Mouse (Mus musculus): ENCODE measurements around the gene Dchs2. TPM values are rescaled to one million over a fixed set of nuclear protein-coding genes. Genes with fewer than 3 reads are reported as not detected.

Gene Dchs2
- polyA plus RNA-seq, 1 experiment from 2014 or later: 0.28 TPM

DNA sequence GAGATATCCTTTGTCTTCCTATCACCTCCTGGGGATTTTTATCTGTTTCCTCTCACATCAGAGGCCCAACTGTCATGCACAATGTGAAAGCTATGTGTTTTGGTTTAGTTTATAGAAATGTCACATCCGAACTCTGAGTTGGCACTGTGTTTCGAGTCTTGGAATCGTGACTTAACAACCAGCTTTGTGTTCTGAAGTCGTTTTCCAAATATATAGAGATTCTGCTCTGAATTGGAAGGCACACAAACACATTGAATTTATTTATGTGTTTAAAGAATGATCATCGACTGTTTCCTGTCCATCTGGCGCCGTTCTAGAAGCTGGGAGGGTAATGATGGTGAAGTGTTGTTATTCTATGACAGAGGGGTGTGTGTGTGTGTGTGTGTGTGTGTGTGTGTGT, 84.8 kb downstream of the Dchs2 start:
- no peak for ATAC-seq (ENCODE audit: low FRiP score, low TSS enrichment)
- H3K27ac ChIP-seq (ENCODE audit: low read depth, low read length): no peak overlapping the region
- 33% methylated on average over 7 of the region's 7 CpGs for WGBS

DNA sequence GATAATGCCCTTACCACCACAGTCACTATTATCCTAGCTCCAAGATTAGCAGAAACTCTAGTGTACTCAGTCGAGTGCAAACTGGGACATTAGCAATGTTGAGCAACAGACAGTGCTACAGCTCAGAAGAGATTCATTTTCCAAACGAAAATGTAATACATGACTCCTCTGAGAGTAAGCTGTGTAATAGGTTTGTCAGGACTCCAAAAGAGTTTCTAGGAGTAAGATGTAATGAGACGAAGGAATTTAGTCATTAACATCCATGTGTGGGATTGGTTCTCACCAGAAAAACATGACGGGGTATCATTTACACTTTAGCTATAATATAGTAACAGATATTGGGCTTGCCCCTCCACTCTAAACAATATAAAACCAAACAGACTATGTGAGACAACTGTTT, 90.3 kb downstream of the Dchs2 start:
- Histone ChIP-seq H3K27ac (ENCODE audit: low read depth, low read length) (no peak overlapping the region), H3K27me3 (ENCODE audit: control insufficient read depth, insufficient read depth, low read length) (no peaks in the 10 kb centered on the region), H3K4me2 (replicated peaks; ENCODE audit: low read depth, low read length) (no peak overlapping the region), H3K9me3 (ENCODE audit: control insufficient read depth, low read length) (no peaks in the 10 kb centered on the region), H3K4me3 (ENCODE audit: low read length) (no peak overlapping the region), H3K36me3 (ENCODE audit: control insufficient read depth, insufficient read depth, low read length) (no peaks in the 10 kb centered on the region), H3K4me1 (ENCODE audit: control insufficient read depth, insufficient read depth, low read length) (no peaks in the 10 kb centered on the region), H3K9ac (ENCODE audit: low read depth, low read length) (no peak overlapping the region)
- ATAC-seq (ENCODE audit: low FRiP score, low TSS enrichment): no peak
- WGBS: 84% methylated on average over 4 of the region's 4 CpGs

More for the DNA sequence above, 84.8 kb downstream of the Dchs2 start:
- Histone ChIP-seq H3K27me3 (ENCODE audit: control insufficient read depth, insufficient read depth, low read length) (no peaks in the 10 kb centered on the region), H3K36me3 (ENCODE audit: control insufficient read depth, insufficient read depth, low read length) (no peaks in the 10 kb centered on the region), H3K9ac (ENCODE audit: low read depth, low read length) (no peak overlapping the region), H3K4me2 (replicated peaks; ENCODE audit: low read depth, low read length) (no peak overlapping the region), H3K4me1 (ENCODE audit: control insufficient read depth, insufficient read depth, low read length) (peaks cover 9% of the 10 kb centered on the region; the same call in 1 of the 2 replicates), H3K9me3 (ENCODE audit: control insufficient read depth, low read length) (no peaks in the 10 kb centered on the region), H3K4me3 (ENCODE audit: low read length) (no peak overlapping the region)

DNA sequence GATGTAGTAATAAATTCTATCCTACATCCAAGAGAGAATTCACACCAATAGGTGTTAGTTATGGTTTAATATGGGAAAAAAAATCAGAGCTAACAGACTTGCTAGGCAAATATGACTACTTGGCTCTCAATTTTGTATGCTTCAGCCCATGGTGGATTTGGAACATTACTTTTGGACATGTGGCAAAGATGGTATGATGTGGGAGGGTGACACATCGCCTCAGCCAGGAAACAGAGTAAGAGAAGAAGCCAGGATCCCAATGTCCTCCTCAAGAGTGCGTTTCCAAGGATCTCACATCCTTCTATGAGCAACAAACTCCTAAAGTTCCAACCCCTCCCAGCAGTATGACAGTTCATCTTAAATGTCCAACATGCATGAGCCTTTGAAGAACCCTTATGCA, 92.4 kb downstream of the Dchs2 start:
- Histone ChIP-seq H3K4me1 (ENCODE audit: control insufficient read depth, insufficient read depth, low read length) (no peaks in the 10 kb centered on the region), H3K27me3 (ENCODE audit: control insufficient read depth, insufficient read depth, low read length) (no peaks in the 10 kb centered on the region), H3K27ac (ENCODE audit: low read depth, low read length) (no peak overlapping the region), H3K9ac (ENCODE audit: low read depth, low read length) (no peak overlapping the region), H3K4me3 (ENCODE audit: low read length) (no peak overlapping the region), H3K9me3 (ENCODE audit: control insufficient read depth, low read length) (no peaks in the 10 kb centered on the region), H3K36me3 (ENCODE audit: control insufficient read depth, insufficient read depth, low read length) (no peaks in the 10 kb centered on the region), H3K4me2 (replicated peaks; ENCODE audit: low read depth, low read length) (no peak overlapping the region)
- WGBS: 83% methylated on average over 2 of the region's 2 CpGs
- no peak for ATAC-seq (ENCODE audit: low FRiP score, low TSS enrichment)

DNA sequence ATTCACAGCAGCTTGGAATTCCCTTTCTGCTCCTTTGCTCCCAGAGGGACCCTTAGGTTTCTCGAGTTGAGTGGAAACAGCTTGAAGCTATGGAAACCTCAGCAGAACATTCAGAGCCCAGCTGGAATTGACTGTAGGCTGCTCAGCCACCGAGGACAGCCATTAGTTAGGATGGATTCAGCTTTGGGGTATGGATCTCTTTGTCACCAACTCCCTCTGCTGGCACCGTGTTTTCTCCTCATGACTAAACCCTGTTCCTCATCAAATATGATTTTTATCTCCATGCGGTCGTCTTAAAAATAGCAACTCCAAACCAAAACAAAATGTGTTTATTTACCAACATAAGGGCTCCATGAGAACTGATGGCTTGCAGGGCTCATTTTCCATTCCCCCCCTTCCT, 94.4 kb downstream of the Dchs2 start:
- Histone ChIP-seq H3K4me3 (ENCODE audit: low read length) (no peak overlapping the region), H3K9ac (ENCODE audit: low read depth, low read length) (no peak overlapping the region), H3K36me3 (ENCODE audit: control insufficient read depth, insufficient read depth, low read length) (no peaks in the 10 kb centered on the region), H3K4me1 (ENCODE audit: control insufficient read depth, insufficient read depth, low read length) (no peaks in the 10 kb centered on the region), H3K27ac (ENCODE audit: low read depth, low read length) (no peak overlapping the region), H3K4me2 (replicated peaks; ENCODE audit: low read depth, low read length) (no peak overlapping the region; the same call in 1 of the 2 replicates), H3K27me3 (ENCODE audit: control insufficient read depth, insufficient read depth, low read length) (no peaks in the 10 kb centered on the region), H3K9me3 (ENCODE audit: control insufficient read depth, low read length) (no peaks in the 10 kb centered on the region)
- WGBS: 49% methylated on average over 5 of the region's 5 CpGs
- ATAC-seq (ENCODE audit: low FRiP score, low TSS enrichment): peak; percentile 78; the same call in 1 of the 2 replicates

DNA sequence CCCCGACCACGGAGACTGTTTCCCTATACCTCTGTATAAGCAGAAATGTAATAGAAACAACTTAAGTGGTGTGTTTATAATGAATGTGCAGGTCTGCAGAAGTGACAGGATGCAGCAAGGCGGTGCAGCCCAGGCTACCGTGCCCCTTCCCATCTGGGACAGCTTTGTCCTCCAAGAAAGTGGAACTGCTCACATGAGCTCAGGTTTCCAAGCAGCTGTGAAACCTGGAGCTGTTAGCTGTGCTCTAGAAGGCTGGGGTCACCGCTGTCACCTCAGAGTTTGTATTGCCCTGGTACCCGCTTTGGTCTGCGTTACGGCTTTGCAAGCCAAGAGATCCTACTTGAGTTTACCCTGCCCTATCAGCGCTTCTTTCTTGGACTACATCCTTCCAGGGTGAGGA, 100.6 kb downstream of the Dchs2 start:
- H3K27me3 ChIP-seq (ENCODE audit: control insufficient read depth, insufficient read depth, low read length): no peaks in the 10 kb centered on the region
- WGBS: 33% methylated on average over 9 of the region's 9 CpGs
- H3K4me1 ChIP-seq (ENCODE audit: control insufficient read depth, insufficient read depth, low read length): no peaks in the 10 kb centered on the region
- no peaks in the 10 kb centered on the region for H3K36me3 ChIP-seq (ENCODE audit: control insufficient read depth, insufficient read depth, low read length)
- no peak overlapping the region for H3K9ac ChIP-seq (ENCODE audit: low read depth, low read length)
- H3K4me3 ChIP-seq (ENCODE audit: low read length): no peak overlapping the region
- ATAC-seq (ENCODE audit: low FRiP score, low TSS enrichment): peak; percentile 79; the same call in 1 of the 2 replicates
- no peaks in the 10 kb centered on the region for H3K9me3 ChIP-seq (ENCODE audit: control insufficient read depth, low read length)
- no peak overlapping the region for H3K27ac ChIP-seq (ENCODE audit: low read depth, low read length)
- H3K4me2 ChIP-seq (replicated peaks; ENCODE audit: low read depth, low read length): no peak overlapping the region

DNA sequence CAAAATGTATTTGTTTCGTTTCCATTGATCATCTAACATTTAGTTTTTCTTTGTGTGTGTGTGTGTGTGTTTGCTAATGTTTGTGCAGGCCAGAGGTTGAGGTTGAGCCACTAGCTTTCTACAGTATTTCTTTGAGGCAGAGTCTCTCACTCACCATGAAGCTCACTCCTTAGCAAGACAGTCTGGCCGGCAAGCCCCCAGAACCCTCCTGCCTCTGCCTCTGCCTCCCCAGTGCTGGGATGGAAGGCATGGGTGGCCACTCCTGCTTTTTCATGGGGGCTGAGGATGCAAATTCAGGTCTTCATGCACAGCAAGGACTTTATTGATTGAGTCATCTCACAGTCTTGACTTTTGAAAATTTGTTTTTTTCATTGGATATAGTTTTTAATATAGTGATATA, 102.6 kb downstream of the Dchs2 start:
- WGBS: 96% methylated on average over 2 of the region's 2 CpGs
- no peak overlapping the region for H3K4me2 ChIP-seq (replicated peaks; ENCODE audit: low read depth, low read length)

DNA sequence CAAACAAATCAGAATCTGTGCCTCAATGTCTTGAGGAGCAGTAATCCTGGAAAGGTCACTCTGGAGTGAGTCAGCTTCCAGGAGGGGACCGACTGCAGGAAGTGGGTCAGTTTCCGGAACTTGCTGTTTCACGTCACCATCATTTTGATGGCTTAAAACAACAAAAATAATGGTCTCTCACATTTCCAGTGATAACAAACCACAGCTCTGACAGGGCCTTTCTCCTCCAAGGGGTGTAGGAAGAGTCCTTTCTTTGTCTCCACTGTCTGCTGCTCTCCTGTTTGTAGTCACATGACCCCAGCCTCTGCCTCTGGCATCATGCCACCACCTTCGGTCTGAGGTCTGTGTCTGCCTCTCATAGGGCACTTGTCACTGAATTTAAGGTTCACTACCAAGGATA, 106.7 kb downstream of the Dchs2 start:
- H3K9me3 ChIP-seq (ENCODE audit: control insufficient read depth, low read length): no peaks in the 10 kb centered on the region
- no peak for ATAC-seq (ENCODE audit: low FRiP score, low TSS enrichment)
- no peak overlapping the region for H3K4me3 ChIP-seq (ENCODE audit: low read length)
- no peaks in the 10 kb centered on the region for H3K36me3 ChIP-seq (ENCODE audit: control insufficient read depth, insufficient read depth, low read length)
- H3K9ac ChIP-seq (ENCODE audit: low read depth, low read length): no peak overlapping the region
- H3K4me2 ChIP-seq (replicated peaks; ENCODE audit: low read depth, low read length): no peak overlapping the region
- H3K27me3 ChIP-seq (ENCODE audit: control insufficient read depth, insufficient read depth, low read length): no peaks in the 10 kb centered on the region
- H3K4me1 ChIP-seq (ENCODE audit: control insufficient read depth, insufficient read depth, low read length): no peaks in the 10 kb centered on the region
- 28% methylated on average over 4 of the region's 4 CpGs for WGBS
- H3K27ac ChIP-seq (ENCODE audit: low read depth, low read length): no peak overlapping the region

More for the DNA sequence above, 102.6 kb downstream of the Dchs2 start:
- no peak overlapping the region for H3K9ac ChIP-seq (ENCODE audit: low read depth, low read length)
- no peak overlapping the region for H3K4me3 ChIP-seq (ENCODE audit: low read length)
- no peaks in the 10 kb centered on the region for H3K27me3 ChIP-seq (ENCODE audit: control insufficient read depth, insufficient read depth, low read length)
- H3K4me1 ChIP-seq (ENCODE audit: control insufficient read depth, insufficient read depth, low read length): no peaks in the 10 kb centered on the region
- H3K27ac ChIP-seq (ENCODE audit: low read depth, low read length): no peak overlapping the region
- no peaks in the 10 kb centered on the region for H3K9me3 ChIP-seq (ENCODE audit: control insufficient read depth, low read length)
- ATAC-seq (ENCODE audit: low FRiP score, low TSS enrichment): no peak
- no peaks in the 10 kb centered on the region for H3K36me3 ChIP-seq (ENCODE audit: control insufficient read depth, insufficient read depth, low read length)

DNA sequence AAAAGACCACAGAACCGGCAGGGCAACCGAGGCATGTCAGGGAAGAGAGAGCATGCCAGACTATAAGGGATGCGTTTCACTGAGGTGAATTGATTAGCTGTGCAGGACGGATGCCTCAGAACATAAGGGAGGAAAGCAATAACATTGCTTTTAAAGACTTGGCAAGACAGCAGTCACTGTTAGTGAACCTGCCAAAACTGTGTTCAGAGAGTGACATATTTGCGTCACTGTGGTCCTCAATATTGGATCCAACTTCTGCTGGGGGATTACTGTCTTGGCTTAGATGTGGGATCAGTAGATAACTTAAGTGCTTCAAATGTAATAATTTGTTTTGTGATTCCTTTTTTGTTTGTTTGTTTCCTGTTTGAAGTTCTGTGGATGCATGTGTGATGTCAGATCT, 107.3 kb downstream of the Dchs2 start:
- Histone ChIP-seq H3K27me3 (ENCODE audit: control insufficient read depth, insufficient read depth, low read length) (no peaks in the 10 kb centered on the region), H3K4me3 (ENCODE audit: low read length) (no peak overlapping the region), H3K9ac (ENCODE audit: low read depth, low read length) (no peak overlapping the region), H3K9me3 (ENCODE audit: control insufficient read depth, low read length) (no peaks in the 10 kb centered on the region), H3K4me1 (ENCODE audit: control insufficient read depth, insufficient read depth, low read length) (no peaks in the 10 kb centered on the region), H3K36me3 (ENCODE audit: control insufficient read depth, insufficient read depth, low read length) (no peaks in the 10 kb centered on the region), H3K4me2 (replicated peaks; ENCODE audit: low read depth, low read length) (no peak overlapping the region), H3K27ac (ENCODE audit: low read depth, low read length) (no peak overlapping the region)
- no peak for ATAC-seq (ENCODE audit: low FRiP score, low TSS enrichment)
- WGBS: 79% methylated on average over 5 of the region's 5 CpGs

DNA sequence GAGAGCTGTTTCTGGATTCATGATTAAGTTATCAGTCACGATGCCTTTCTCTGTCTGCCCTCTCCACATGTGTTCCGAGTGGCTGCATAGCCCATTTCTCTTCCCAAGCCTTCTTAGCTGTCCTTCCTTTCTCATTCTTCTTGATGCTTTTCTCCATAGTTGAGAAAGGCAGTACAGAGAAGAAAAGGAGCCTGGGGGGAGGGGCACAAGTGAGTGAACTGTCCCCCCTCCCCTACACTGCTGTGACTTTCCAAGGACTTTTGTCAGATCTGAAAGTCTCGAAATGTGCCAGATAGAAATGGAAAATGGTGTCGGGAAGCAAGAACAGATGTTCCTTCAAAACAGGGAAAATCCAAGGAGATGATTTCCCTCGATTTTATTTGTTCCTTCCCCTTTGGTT, 118.8 kb downstream of the Dchs2 start:
- no peaks in the 10 kb centered on the region for H3K4me1 ChIP-seq (ENCODE audit: control insufficient read depth, insufficient read depth, low read length)

More for the DNA sequence above, 118.8 kb downstream of the Dchs2 start:
- Histone ChIP-seq H3K36me3 (ENCODE audit: control insufficient read depth, insufficient read depth, low read length) (no peaks in the 10 kb centered on the region), H3K27me3 (ENCODE audit: control insufficient read depth, insufficient read depth, low read length) (no peaks in the 10 kb centered on the region), H3K9ac (ENCODE audit: low read depth, low read length) (no peak overlapping the region), H3K27ac (ENCODE audit: low read depth, low read length) (no peak overlapping the region), H3K4me3 (ENCODE audit: low read length) (no peak overlapping the region), H3K4me2 (replicated peaks; ENCODE audit: low read depth, low read length) (no peak overlapping the region), H3K9me3 (ENCODE audit: control insufficient read depth, low read length) (no peaks in the 10 kb centered on the region)
- ATAC-seq (ENCODE audit: low FRiP score, low TSS enrichment): no peak
- 80% methylated on average over 5 of the region's 5 CpGs for WGBS
